Mouse (Mus musculus) heart, postnatal 0 days (tissue): ENCODE results near the gene Aldob.

Experiments used
- CTCF ChIP-seq: IDR thresholded peaks from 2 replicates; pipeline ENCODE4 v1.5.1; 2016; ENCODE audit warnings: antibody characterized with exemption, control low read depth, low read depth
- EP300 ChIP-seq: IDR thresholded peaks from 2 replicates; pipeline ENCODE4 v1.6.1; 2016; ENCODE audit warnings: antibody characterized with exemption, low read depth

DNA sequence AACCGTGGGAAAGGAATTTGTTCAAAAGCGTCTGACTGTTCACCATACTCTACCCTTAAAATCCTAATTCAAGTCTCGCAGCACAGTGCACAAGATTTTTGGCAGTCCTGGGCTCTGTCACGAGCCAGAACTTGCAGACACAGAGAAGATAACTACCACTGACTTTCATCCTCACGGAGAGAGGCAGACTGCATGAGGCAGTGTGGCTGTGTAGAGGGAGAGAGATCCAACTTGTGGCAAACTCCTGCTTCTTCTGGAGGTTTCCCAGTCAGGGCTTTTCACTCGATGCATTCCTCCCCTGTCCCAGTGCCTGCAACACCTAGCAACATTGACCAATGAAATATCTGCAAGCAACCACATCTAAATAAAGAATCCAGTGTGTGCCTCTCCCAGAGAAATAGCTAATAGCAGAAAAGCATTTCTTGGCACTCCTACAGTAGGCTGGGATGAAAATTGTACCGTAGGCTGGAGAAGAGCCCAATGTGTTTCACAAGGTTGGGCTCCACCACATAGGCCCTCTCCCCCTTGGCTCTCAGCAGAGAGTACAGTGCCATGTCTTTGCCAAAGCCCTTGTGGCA is 36.3 kb upstream of the Aldob start:
- TF ChIP-seq CTCF (no peak), EP300 (no peak)
